Mouse (Mus musculus): ENCODE results near the gene Kitl.

The Kitl gene

DNA sequence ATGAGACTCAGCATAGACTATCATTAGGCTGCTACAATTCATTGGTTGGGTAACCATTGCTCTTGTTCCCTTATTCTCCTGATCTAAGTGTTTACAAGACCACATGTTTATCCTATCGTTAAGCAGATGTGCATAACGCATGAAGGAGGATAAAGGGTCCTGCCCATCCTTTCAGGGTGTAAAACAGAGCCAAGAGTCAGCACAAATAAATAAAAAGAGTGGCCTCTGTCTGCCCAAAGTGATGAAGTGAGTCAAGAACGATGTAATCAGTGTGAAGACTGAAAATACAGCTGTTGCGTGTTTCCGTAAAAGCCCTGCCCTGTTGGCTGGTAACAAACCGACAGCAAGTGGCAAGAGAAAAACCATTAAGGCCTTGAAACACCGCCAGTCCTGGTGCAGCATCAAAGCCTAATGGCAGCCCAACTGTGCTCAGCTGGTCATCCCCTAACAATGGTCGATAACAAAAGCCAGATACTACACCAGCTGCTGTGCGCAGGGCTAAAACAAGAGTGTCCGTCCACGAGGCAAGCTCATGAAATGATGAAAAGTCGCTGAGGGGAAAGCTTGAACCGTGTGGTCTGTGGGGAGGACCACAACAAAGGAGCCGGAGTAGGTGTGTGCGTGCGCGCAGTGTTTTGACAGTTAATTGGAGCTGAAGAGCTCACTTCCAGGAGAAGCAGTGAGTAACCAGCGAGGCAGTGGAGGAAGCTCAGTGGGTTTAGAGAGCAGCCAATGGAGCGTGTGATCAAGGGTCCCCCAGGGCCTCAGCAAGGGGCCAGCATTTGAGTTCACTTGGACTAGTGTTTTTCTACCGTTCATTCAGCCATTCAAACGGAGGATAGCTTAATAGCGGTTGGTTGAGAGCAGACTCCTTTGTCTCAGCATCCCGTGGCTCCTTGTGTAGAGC, 112.7 kb downstream of the Kitl start:
- DNase-seq = no peak

DNA sequence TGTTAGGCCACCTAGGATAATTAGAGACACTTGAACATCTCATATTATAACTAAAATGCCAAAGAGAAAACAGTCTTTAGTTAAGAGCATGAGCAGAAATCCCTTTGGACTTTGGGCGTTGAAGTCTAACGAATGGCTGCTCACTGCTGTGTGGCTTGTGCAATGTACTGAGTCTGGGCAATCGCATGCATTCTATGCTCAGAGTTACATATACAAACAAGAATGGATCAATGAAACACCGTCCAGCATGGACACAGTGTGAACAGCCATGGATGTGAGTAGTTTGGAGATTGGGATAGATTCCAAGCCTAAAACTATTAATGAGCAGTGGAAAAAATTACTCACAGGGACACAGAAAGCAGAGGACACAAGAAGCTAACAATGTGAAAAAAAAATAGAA, 116.2 kb downstream of the Kitl start:
- DNase-seq = no peak

DNA sequence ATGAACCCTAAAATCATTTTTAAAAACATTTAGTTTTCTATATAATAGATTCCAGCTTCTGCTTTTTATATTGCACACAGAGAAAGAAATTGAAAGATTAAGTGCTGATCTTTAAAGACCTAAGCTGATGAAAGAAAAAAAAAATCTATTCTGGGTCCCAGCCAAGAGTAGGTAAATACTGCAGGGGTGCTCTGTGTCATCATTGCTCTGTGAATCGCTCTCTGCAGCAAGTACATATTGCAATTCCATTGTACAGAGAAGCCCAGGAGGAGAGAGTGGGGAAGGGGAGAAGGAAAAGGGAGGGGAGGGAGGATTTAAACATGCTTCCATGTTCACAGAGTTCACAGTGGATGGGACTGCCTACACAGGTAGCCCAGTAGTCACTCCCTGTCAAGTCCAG, 116.9 kb downstream of the Kitl start:
- DNase-seq = no peak

DNA sequence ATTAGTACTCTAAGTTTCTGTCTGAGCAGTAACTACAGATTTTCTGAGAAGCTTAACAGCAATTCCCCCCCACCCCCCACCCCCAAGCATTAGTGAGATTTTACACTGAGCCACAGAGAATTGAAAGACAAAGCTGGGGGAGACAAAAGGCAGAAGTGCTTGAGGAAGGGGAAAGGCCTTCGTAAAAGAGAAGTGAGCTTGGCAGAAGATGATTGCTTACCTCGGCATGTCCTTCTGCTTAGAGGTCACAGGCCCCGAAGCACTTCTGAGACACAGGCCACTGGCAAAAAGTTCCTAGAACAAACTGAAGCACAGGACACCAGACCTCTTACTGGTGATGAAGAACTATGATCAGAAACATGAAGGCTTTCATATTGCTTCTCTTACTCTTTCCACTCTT, 123.1 kb downstream of the Kitl start:
- no peak for DNase-seq

DNA sequence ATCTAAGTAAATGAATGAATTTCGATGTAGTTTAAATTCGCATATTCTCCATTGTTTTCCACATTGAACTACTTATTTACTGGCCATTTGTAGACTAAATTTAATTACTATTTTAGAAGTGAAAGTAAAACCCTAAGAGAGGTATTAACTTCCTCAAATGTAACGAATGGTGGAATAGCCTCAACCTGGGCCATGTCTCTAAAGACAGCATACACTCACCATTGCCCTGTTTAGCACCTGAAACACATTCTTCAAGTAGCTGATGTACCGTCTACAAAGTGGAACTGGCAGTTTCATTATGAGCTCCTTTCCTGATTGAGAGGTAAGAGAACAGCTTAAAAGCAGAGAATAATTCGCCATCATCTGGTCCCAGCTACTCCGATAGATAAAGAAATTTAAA, 132.7 kb downstream of the Kitl start:
- DNase-seq = no peak
